Comparison of ENCODE assay signal across 10 mouse cellular contexts in genomic region chr16:88204400-88204799, GRCm38 (mm10).
DNase-seq lines count a peak whose midpoint lies in the region; ATAC-seq and TF ChIP-seq lines count a peak whose summit lies in the region.
"Had no signal": no experiment of that assay in that cellular context is flagged by ENCODE, and none has a peak within 500 bp of the region (broad histone marks: within the 10 kb centered on the region; RNA-seq: fewer than 3 reads in every experiment).

No protein-coding gene starts in this region.

- DNase-seq in 416B (ENCODE audit: low read depth) (peak; percentile 53), ZHBTc4 (ENCODE audit: low read depth, low spot score) (peak; percentile 64)
- DNase-seq in kidney, postnatal 25 days = peak; percentile 61 to 73
- DNase-seq in lung, adult 2 months = peak; percentile 12
- peak; percentile 38 for DNase-seq in ovary, postnatal 10 days (ENCODE audit: low spot score)
- peak; percentile 52 to 72 for DNase-seq in thymus, postnatal 10 days (ENCODE audit: low spot score in 2 of 2)

- WGBS in lung, adult 2 months = 6% methylated on average over 5 of the region's 5 CpGs

- H3K4me1 ChIP-seq in cortical plate, adult 2 months (ENCODE audit: control insufficient read depth, insufficient read depth, low read length) = no peaks in the 10 kb centered on the region
- no peaks in the 10 kb centered on the region for H3K4me1 ChIP-seq in lung, adult 2 months (ENCODE audit: control insufficient read depth, insufficient read depth, low read length)
- H3K4me1 ChIP-seq: embryonic facial prominence, embryonic 12.5 days had no signal

- no peak overlapping the region for H3K27ac ChIP-seq in cortical plate, adult 2 months (ENCODE audit: insufficient read depth, low read length)
- H3K27ac ChIP-seq: embryonic facial prominence, embryonic 12.5 days had no signal

- no peak for TF ChIP-seq POLR2A in cortical plate, adult 2 months (IDR thresholded peaks at IDR 0.05; ENCODE audit: extremely low read depth, insufficient read depth, low read length)
- no peak for TF ChIP-seq POLR2A in lung, adult 2 months (IDR thresholded peaks at IDR 0.05; ENCODE audit: borderline replicate concordance, extremely low read depth, low read depth, low read length)

- peak; percentile 86 for TF ChIP-seq CTCF in cortical plate, adult 2 months (IDR thresholded peaks at IDR 0.05; ENCODE audit: extremely low read depth, insufficient read depth, low read length)
- peak; percentile 88 for TF ChIP-seq CTCF in lung, adult 2 months (IDR thresholded peaks at IDR 0.05; ENCODE audit: insufficient read depth, low read length)

- no peak overlapping the region for H3K4me3 ChIP-seq in cortical plate, adult 2 months (ENCODE audit: insufficient read depth, low read length)
- H3K4me3 ChIP-seq in lung, adult 2 months (replicated peaks; ENCODE audit: extremely low read depth, low read depth, low read length) = no peak overlapping the region
- H3K4me3 ChIP-seq: embryonic facial prominence, embryonic 12.5 days; myocyte had no signal

- peak; percentile 97 for ATAC-seq in granulocyte monocyte progenitor cell, adult 5-6 weeks (replicated peaks; ENCODE audit: poor library complexity, severe bottlenecking)

Comparison
In these comparisons a context has a peak if more than half of its experiments do, and no peak if none do; other contexts are left out.
1. DNase-seq: peak in every context shown above with its lines; median percentile 67 in kidney, postnatal 25 days; 64 in ZHBTc4; 62 in thymus, postnatal 10 days; 53 in 416B; 38 in ovary, postnatal 10 days; 12 in lung, adult 2 months.